Mouse (Mus musculus): ENCODE data around the gene Gm11541. TPM values are rescaled to one million over a fixed set of nuclear protein-coding genes. Genes with fewer than 3 reads are reported as not detected.

Gm11541 gene
- polyA plus RNA-seq, 1 experiment from 2014 or later, result not detected

GRCm38 (mm10) chr11:94687178-94687577, 17.1 kb downstream of the Gm11541 start:
- H3K9me3 ChIP-seq (replicated peaks), result no peaks in the 10 kb centered on the region
- WGBS (ENCODE audit: insufficient replicate concordance), result 25% methylated on average over 6 of the region's 6 CpGs
- no peaks in the 10 kb centered on the region for H3K36me3 ChIP-seq
- H3K4me3 ChIP-seq, result no peak overlapping the region
- ATAC-seq, result no peak
- no peaks in the 10 kb centered on the region for H3K4me1 ChIP-seq
- H3K4me2 ChIP-seq, result no peak overlapping the region
- H3K9ac ChIP-seq, result no peak overlapping the region
- no peaks in the 10 kb centered on the region for H3K27me3 ChIP-seq (replicated peaks)
- no peak overlapping the region for H3K27ac ChIP-seq

DNA sequence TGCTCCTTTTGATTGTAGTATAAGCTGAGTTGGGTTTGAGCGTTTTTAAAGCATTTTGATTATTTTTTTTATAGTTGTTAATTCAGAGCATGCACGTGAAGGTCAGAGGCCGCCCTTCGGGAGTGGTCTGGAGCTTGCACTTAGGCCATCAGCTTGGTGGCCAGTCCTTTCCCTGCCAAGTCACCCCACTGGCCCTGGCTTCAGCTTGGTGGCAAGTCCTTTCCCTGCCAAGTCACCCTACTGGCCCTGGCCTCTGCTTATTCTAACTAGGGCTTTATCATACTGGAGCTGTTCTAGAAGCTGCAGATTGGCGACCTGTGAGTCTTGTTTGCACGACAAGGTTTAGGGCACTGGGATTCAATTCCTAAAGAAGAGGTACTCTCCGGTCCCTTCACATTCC, 21.9 kb downstream of the Gm11541 start:
- H3K27me3 ChIP-seq (replicated peaks), result no peaks in the 10 kb centered on the region
- H3K4me3 ChIP-seq, result no peak overlapping the region
- no peak overlapping the region for H3K4me2 ChIP-seq
- WGBS (ENCODE audit: insufficient replicate concordance), result 62% methylated on average over 7 of the region's 7 CpGs
- H3K9ac ChIP-seq, result no peak overlapping the region
- H3K36me3 ChIP-seq, result no peaks in the 10 kb centered on the region
- H3K4me1 ChIP-seq, result peaks cover 4% of the 10 kb centered on the region
- no peaks in the 10 kb centered on the region for H3K9me3 ChIP-seq (replicated peaks)
- ATAC-seq, result no peak
- no peak overlapping the region for H3K27ac ChIP-seq

DNA sequence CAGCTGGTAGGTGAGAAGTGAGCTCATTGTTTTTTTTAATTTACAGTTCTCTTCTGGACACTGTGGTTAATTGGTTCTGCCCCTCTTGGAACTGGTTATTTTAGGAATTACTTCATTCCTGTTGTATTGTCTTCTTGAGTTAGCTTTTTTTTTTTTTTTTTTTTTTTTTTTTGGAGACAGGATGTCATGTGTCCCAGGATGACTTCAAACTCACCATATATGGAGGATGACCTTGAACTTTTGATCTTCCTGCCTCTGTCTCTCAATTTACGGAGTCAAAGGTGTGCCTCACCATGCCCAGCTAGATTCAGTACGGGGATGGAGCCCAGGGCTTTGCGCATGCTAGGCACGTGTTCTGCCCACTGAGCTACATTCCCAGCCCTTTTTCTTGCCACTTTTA, 22.7 kb downstream of the Gm11541 start:
- Histone ChIP-seq H3K9ac (no peak overlapping the region), H3K36me3 (no peaks in the 10 kb centered on the region), H3K4me2 (no peak overlapping the region), H3K27me3 (replicated peaks) (no peaks in the 10 kb centered on the region), H3K27ac (no peak overlapping the region), H3K4me3 (no peak overlapping the region), H3K4me1 (peaks cover 10% of the 10 kb centered on the region), H3K9me3 (replicated peaks) (no peaks in the 10 kb centered on the region)
- 79% methylated on average over 4 of the region's 4 CpGs for WGBS (ENCODE audit: insufficient replicate concordance)
- ATAC-seq, result no peak

- H3K36me3 ChIP-seq, result no peaks in the 10 kb centered on the region
- no peaks in the 10 kb centered on the region for H3K27me3 ChIP-seq (replicated peaks)
- H3K4me2 ChIP-seq, result no peak overlapping the region
- no peak overlapping the region for H3K27ac ChIP-seq
- ATAC-seq, result no peak
- H3K9me3 ChIP-seq (replicated peaks), result no peaks in the 10 kb centered on the region
- no peak overlapping the region for H3K4me3 ChIP-seq
- no peak overlapping the region for H3K9ac ChIP-seq
- peaks cover 20% of the 10 kb centered on the region for H3K4me1 ChIP-seq
These were observed 23.7 kb downstream of the Gm11541 start for GRCm38 (mm10) chr11:94680639-94681038.

GRCm38 (mm10) chr11:94677607-94678145, 26.6 kb downstream of the Gm11541 start:
- peak overlapping the region; percentile 95 for H3K4me3 ChIP-seq
- WGBS (ENCODE audit: insufficient replicate concordance), result 34% methylated on average over 15 of the region's 15 CpGs
- H3K27me3 ChIP-seq (replicated peaks), result no peaks in the 10 kb centered on the region
- no peaks in the 10 kb centered on the region for H3K9me3 ChIP-seq (replicated peaks)
- no peaks in the 10 kb centered on the region for H3K36me3 ChIP-seq
- peak overlapping the region; percentile 59 for H3K9ac ChIP-seq
- H3K4me2 ChIP-seq, result peak overlapping the region; percentile 98
- H3K27ac ChIP-seq, result no peak overlapping the region
- H3K4me1 ChIP-seq, result peaks cover 30% of the 10 kb centered on the region
- no peak; the same call in 1 of the 2 replicates for ATAC-seq

GRCm38 (mm10) chr11:94676754-94677606, 27.3 kb downstream of the Gm11541 start, which contains the start of gene Xylt2:
Gene Xylt2, minus strand, starts transcription at chr11:94677515.
- Histone ChIP-seq H3K27me3 (replicated peaks) (no peaks in the 10 kb centered on the region), H3K27ac (peak within 1 kb of the TSS; percentile 73), H3K4me2 (peak within 1 kb of the TSS; percentile 98), H3K4me1 (peaks cover 30% of the 10 kb centered on the region), H3K9me3 (replicated peaks) (no peaks in the 10 kb centered on the region), H3K36me3 (no peaks in the 10 kb centered on the region), H3K4me3 (peak within 1 kb of the TSS; percentile 95), H3K9ac (peak within 1 kb of the TSS; percentile 94)
- 0% methylated on average over 69 of the region's 82 CpGs for WGBS (ENCODE audit: insufficient replicate concordance)
- ATAC-seq, result peak; percentile 95

DNA sequence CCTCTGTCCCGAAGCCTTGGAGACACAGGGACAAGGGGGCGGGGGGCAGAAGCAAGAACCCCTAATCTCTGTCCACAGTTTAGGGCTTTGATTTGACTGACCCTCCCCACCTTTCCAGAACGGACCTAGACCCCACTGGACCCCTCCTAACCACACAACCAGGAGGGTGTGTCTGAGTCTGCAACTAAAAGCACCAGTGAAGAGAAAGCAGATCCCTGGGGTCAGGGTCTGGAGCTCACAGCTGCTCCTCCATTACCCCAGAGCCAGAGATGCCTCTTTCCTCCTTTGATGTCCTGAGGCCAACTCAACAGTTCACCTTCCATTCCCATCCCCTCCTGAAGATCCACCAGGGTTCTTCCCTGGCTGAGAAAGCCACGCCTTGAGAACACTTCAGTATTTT, 28.0 kb downstream of the Gm11541 start:
- Histone ChIP-seq H3K9ac (peak overlapping the region; percentile 94), H3K4me1 (peaks cover 30% of the 10 kb centered on the region), H3K4me3 (peak overlapping the region; percentile 95), H3K27me3 (replicated peaks) (no peaks in the 10 kb centered on the region), H3K36me3 (no peaks in the 10 kb centered on the region), H3K4me2 (peak overlapping the region; percentile 98), H3K9me3 (replicated peaks) (no peaks in the 10 kb centered on the region), H3K27ac (no peak overlapping the region)
- ATAC-seq, result no peak
- WGBS (ENCODE audit: insufficient replicate concordance), result 36% methylated on average over 4 of the region's 4 CpGs

GRCm38 (mm10) chr11:94675446-94675845, 28.9 kb downstream of the Gm11541 start:
- Histone ChIP-seq H3K4me2 (no peak overlapping the region), H3K9ac (no peak overlapping the region)
- 75% methylated on average over 5 of the region's 5 CpGs for WGBS (ENCODE audit: insufficient replicate concordance)

DNA sequence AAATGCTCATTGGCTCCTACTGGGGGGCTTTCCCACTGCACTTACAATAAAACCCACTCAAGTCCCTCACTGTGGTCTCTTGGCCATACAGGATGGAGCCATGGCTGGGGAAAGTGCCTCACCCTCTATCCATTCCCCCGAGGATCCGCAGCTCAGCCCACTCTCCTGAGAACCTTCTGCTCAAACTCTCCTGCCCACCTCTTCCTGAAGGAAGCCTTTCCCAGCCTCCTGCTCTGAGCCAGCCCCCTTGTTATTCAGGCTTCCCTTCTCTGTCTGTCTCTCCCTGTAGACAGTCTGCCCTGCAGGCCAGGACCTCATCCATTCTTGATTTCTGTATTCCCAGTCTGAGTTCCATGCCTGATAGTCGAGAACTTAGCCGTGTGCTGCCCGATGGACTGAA, 29.3 kb downstream of the Gm11541 start:
- H3K36me3 ChIP-seq, result peaks cover 6% of the 10 kb centered on the region
- H3K4me2 ChIP-seq, result no peak overlapping the region
- ATAC-seq, result no peak
- H3K9me3 ChIP-seq (replicated peaks), result no peaks in the 10 kb centered on the region
- no peaks in the 10 kb centered on the region for H3K27me3 ChIP-seq (replicated peaks)
- H3K27ac ChIP-seq, result no peak overlapping the region
- H3K9ac ChIP-seq, result no peak overlapping the region
- H3K4me3 ChIP-seq, result no peak overlapping the region
- WGBS (ENCODE audit: insufficient replicate concordance), result 74% methylated on average over 5 of the region's 5 CpGs
- peaks cover 30% of the 10 kb centered on the region for H3K4me1 ChIP-seq

More at GRCm38 (mm10) chr11:94675446-94675845, 28.9 kb downstream of the Gm11541 start:
- Histone ChIP-seq H3K27ac (no peak overlapping the region), H3K9me3 (replicated peaks) (no peaks in the 10 kb centered on the region), H3K4me1 (peaks cover 30% of the 10 kb centered on the region), H3K36me3 (peaks cover 2% of the 10 kb centered on the region; the same call in 1 of the 2 replicates), H3K4me3 (no peak overlapping the region), H3K27me3 (replicated peaks) (no peaks in the 10 kb centered on the region)
- ATAC-seq, result no peak

DNA sequence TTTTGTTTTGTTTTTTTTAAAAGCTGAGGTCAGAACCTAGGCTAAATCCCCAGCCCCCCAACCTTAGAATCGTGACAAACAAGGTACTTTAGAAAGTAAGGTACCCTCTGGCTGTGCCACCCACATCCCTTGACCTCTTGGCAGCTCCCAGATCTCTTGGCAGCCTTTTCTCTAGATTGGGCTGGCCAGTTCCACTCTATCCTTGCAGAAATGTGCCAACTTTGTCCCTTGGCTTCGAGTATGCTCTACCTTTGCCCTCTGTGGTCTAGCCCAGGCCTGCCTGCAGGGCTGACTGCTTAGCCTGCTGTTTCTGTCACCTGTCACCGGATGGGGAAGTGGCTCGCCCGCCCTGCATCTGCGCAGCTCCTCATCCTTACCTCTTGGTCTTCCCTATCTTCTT, 39.0 kb downstream of the Gm11541 start:
- H3K9ac ChIP-seq, result no peak overlapping the region
- peaks cover 95% of the 10 kb centered on the region for H3K36me3 ChIP-seq
- no peaks in the 10 kb centered on the region for H3K27me3 ChIP-seq (replicated peaks)
- H3K4me3 ChIP-seq, result no peak overlapping the region
- no peak overlapping the region for H3K4me2 ChIP-seq
- H3K4me1 ChIP-seq, result no peaks in the 10 kb centered on the region
- no peak overlapping the region for H3K27ac ChIP-seq
- 82% methylated on average over 6 of the region's 6 CpGs for WGBS (ENCODE audit: insufficient replicate concordance)
- H3K9me3 ChIP-seq (replicated peaks), result no peaks in the 10 kb centered on the region
- ATAC-seq, result no peak

GRCm38 (mm10) chr11:94661344-94661743, 43.0 kb downstream of the Gm11541 start:
- Histone ChIP-seq H3K4me1 (peaks cover 6% of the 10 kb centered on the region), H3K4me2 (no peak overlapping the region), H3K9ac (no peak overlapping the region), H3K9me3 (replicated peaks) (no peaks in the 10 kb centered on the region), H3K27ac (no peak overlapping the region), H3K36me3 (peaks cover 94% of the 10 kb centered on the region), H3K27me3 (replicated peaks) (no peaks in the 10 kb centered on the region), H3K4me3 (no peak overlapping the region)
- no peak for ATAC-seq
- 60% methylated on average over 1 of the region's 1 CpGs for whole genome bisulfite sequencing (ENCODE audit: insufficient replicate concordance)

DNA sequence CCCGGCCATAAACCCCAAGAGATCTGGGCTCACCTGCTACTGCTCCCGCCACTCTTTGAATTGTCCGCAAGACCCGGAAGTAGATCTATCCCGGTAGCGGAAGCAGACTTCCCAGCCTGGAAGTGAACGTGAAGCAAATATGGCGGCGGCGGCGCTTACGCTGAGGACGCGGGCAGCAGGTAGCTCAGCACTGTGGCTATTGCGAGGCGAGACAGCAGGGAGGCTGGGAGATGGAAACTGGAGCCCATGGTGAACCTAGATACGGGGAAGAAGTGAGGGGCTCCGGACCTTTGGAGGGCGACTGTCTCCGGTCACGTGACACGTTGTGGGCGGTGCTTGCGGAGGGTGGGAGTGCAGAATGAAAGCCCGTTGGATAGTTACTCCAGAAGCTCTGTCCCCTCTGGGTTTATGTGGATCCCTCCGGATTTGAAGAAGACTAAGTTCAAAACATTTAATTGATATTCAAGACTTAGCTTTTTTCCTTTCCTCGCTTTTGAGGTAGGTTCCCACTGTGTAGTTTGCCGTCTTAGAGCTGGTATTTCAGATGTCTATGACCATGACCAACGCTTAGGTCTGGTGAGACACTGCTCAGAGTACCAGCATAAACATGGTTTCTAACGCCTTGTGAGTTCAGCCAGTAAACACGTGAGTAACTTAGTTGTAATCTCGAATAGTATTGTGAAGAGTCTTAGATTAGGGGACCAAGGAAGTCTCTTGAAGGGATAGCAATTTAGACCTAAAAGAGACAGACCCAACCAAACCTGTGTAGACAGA, 50.4 kb downstream of the Gm11541 start, which contains the start of the genes Mrpl27 and Eme1:
Gene Mrpl27, plus strand, starts transcription at position 105 of the 774 bp plus-strand sequence.
Gene Eme1, minus strand, starts transcription at position 302 of the 774 bp plus-strand sequence.
- Histone ChIP-seq H3K4me2 (peak within 1 kb of the TSS; percentile 77), H3K4me1 (peaks cover 39% of the 10 kb centered on the region), H3K36me3 (peaks cover 58% of the 10 kb centered on the region), H3K9me3 (replicated peaks) (no peaks in the 10 kb centered on the region), H3K9ac (peak within 1 kb of the TSS; percentile 82), H3K4me3 (peak within 1 kb of the TSS; percentile 81), H3K27ac (peak within 1 kb of the TSS; percentile 90), H3K27me3 (replicated peaks) (no peaks in the 10 kb centered on the region)
- WGBS (ENCODE audit: insufficient replicate concordance), result 1% methylated on average over 32 of the region's 32 CpGs
- peak; percentile 89 for ATAC-seq
